Mouse (Mus musculus): ENCODE results near the gene Myo5a. TPM values are rescaled to one million over a fixed set of nuclear protein-coding genes. Genes with fewer than 3 reads are reported as not detected.

The Myo5a gene
- polyA plus RNA-seq, 1 experiment from 2014 or later = 42.4 TPM

GRCm38 (mm10) chr9:75085242-75085824, 14.5 kb downstream of the Myo5a start:
- 51% methylated on average over 5 of the region's 5 CpGs for WGBS
- peak; percentile 92 for ATAC-seq (ENCODE audit: low FRiP score, low read depth)
- Histone ChIP-seq H3K27me3 (replicated peaks) (no peaks in the 10 kb centered on the region), H3K4me3 (no peak overlapping the region), H3K4me2 (replicated peaks) (no peak overlapping the region), H3K9ac (no peak overlapping the region), H3K9me3 (no peaks in the 10 kb centered on the region), H3K4me1 (peaks cover 3% of the 10 kb centered on the region; the same call in 1 of the 2 replicates), H3K36me3 (no peaks in the 10 kb centered on the region), H3K27ac (no peak overlapping the region)

GRCm38 (mm10) chr9:75087823-75088222, 17.0 kb downstream of the Myo5a start:
- no peak for ATAC-seq (ENCODE audit: low FRiP score, low read depth)

GRCm38 (mm10) chr9:75089285-75089684, 18.5 kb downstream of the Myo5a start:
- Histone ChIP-seq H3K4me2 (replicated peaks) (no peak overlapping the region), H3K27ac (no peak overlapping the region), H3K9ac (no peak overlapping the region), H3K4me1 (peaks cover 3% of the 10 kb centered on the region; the same call in 1 of the 2 replicates), H3K36me3 (no peaks in the 10 kb centered on the region), H3K4me3 (no peak overlapping the region), H3K9me3 (no peaks in the 10 kb centered on the region), H3K27me3 (replicated peaks) (no peaks in the 10 kb centered on the region)
- no peak for ATAC-seq (ENCODE audit: low FRiP score, low read depth)
- 88% methylated on average over 3 of the region's 3 CpGs for WGBS

More at GRCm38 (mm10) chr9:75087823-75088222, 17.0 kb downstream of the Myo5a start:
- H3K36me3 ChIP-seq = no peaks in the 10 kb centered on the region
- no peaks in the 10 kb centered on the region for H3K9me3 ChIP-seq
- no peak overlapping the region for H3K4me3 ChIP-seq
- no peak overlapping the region for H3K4me2 ChIP-seq (replicated peaks)
- no peaks in the 10 kb centered on the region for H3K27me3 ChIP-seq (replicated peaks)
- no peak overlapping the region for H3K27ac ChIP-seq
- no peak overlapping the region for H3K9ac ChIP-seq
- peaks cover 3% of the 10 kb centered on the region; the same call in 1 of the 2 replicates for H3K4me1 ChIP-seq
- 70% methylated on average over 2 of the region's 2 CpGs for WGBS

- H3K4me2 ChIP-seq (replicated peaks) = no peak overlapping the region
- no peaks in the 10 kb centered on the region for H3K4me1 ChIP-seq
- H3K9me3 ChIP-seq = no peaks in the 10 kb centered on the region
- 79% methylated on average over 1 of the region's 1 CpGs for WGBS
- H3K27me3 ChIP-seq (replicated peaks) = no peaks in the 10 kb centered on the region
- ATAC-seq (ENCODE audit: low FRiP score, low read depth) = no peak
- no peak overlapping the region for H3K9ac ChIP-seq
- H3K27ac ChIP-seq = no peak overlapping the region
- H3K36me3 ChIP-seq = no peaks in the 10 kb centered on the region
- no peak overlapping the region for H3K4me3 ChIP-seq
These were observed 21.3 kb downstream of the Myo5a start for GRCm38 (mm10) chr9:75092134-75092533.

- ATAC-seq (ENCODE audit: low FRiP score, low read depth) = no peak
- no peaks in the 10 kb centered on the region for H3K27me3 ChIP-seq (replicated peaks)
- H3K9me3 ChIP-seq = no peaks in the 10 kb centered on the region
- no peak overlapping the region for H3K27ac ChIP-seq
- H3K36me3 ChIP-seq = no peaks in the 10 kb centered on the region
- H3K4me3 ChIP-seq = no peak overlapping the region
- no peak overlapping the region for H3K9ac ChIP-seq
- no peak overlapping the region for H3K4me2 ChIP-seq (replicated peaks)
- WGBS = 82% methylated on average over 3 of the region's 3 CpGs
- H3K4me1 ChIP-seq = no peaks in the 10 kb centered on the region
These were observed 23.9 kb downstream of the Myo5a start for GRCm38 (mm10) chr9:75094762-75095161.

GRCm38 (mm10) chr9:75098937-75099336, 28.1 kb downstream of the Myo5a start:
- Histone ChIP-seq H3K9me3 (no peaks in the 10 kb centered on the region), H3K4me3 (no peak overlapping the region), H3K4me2 (replicated peaks) (no peak overlapping the region), H3K27me3 (replicated peaks) (no peaks in the 10 kb centered on the region), H3K27ac (no peak overlapping the region), H3K9ac (no peak overlapping the region), H3K4me1 (no peaks in the 10 kb centered on the region), H3K36me3 (no peaks in the 10 kb centered on the region)
- WGBS = 97% methylated on average over 9 of the region's 9 CpGs
- no peak for ATAC-seq (ENCODE audit: low FRiP score, low read depth)

GRCm38 (mm10) chr9:75100157-75100781, 29.5 kb downstream of the Myo5a start:
- 97% methylated on average over 8 of the region's 8 CpGs for WGBS
- ATAC-seq (ENCODE audit: low FRiP score, low read depth) = no peak
- no peaks in the 10 kb centered on the region for H3K4me1 ChIP-seq

GRCm38 (mm10) chr9:75102131-75102530, 31.3 kb downstream of the Myo5a start:
- Histone ChIP-seq H3K4me2 (replicated peaks) (no peak overlapping the region), H3K27ac (no peak overlapping the region), H3K9ac (no peak overlapping the region), H3K36me3 (no peaks in the 10 kb centered on the region), H3K9me3 (no peaks in the 10 kb centered on the region), H3K4me3 (no peak overlapping the region), H3K4me1 (no peaks in the 10 kb centered on the region), H3K27me3 (replicated peaks) (no peaks in the 10 kb centered on the region)
- ATAC-seq (ENCODE audit: low FRiP score, low read depth) = no peak

More at GRCm38 (mm10) chr9:75100157-75100781, 29.5 kb downstream of the Myo5a start:
- H3K36me3 ChIP-seq = no peaks in the 10 kb centered on the region
- no peak overlapping the region for H3K4me3 ChIP-seq
- no peak overlapping the region for H3K27ac ChIP-seq
- no peaks in the 10 kb centered on the region for H3K9me3 ChIP-seq
- H3K9ac ChIP-seq = no peak overlapping the region
- no peaks in the 10 kb centered on the region for H3K27me3 ChIP-seq (replicated peaks)
- no peak overlapping the region for H3K4me2 ChIP-seq (replicated peaks)

GRCm38 (mm10) chr9:75116571-75117177, 45.9 kb downstream of the Myo5a start:
- H3K9me3 ChIP-seq = no peaks in the 10 kb centered on the region
- WGBS = 85% methylated on average over 2 of the region's 2 CpGs
- no peak overlapping the region for H3K9ac ChIP-seq
- no peak overlapping the region for H3K4me2 ChIP-seq (replicated peaks)
- H3K27ac ChIP-seq = no peak overlapping the region
- H3K27me3 ChIP-seq (replicated peaks) = no peaks in the 10 kb centered on the region
- peaks cover 9% of the 10 kb centered on the region for H3K36me3 ChIP-seq
- no peak overlapping the region for H3K4me3 ChIP-seq
- ATAC-seq (ENCODE audit: low FRiP score, low read depth) = no peak
- H3K4me1 ChIP-seq = no peaks in the 10 kb centered on the region

GRCm38 (mm10) chr9:75121126-75121525, 50.3 kb downstream of the Myo5a start:
- H3K27me3 ChIP-seq (replicated peaks) = no peaks in the 10 kb centered on the region
- no peaks in the 10 kb centered on the region for H3K4me1 ChIP-seq
- no peak overlapping the region for H3K4me3 ChIP-seq
- H3K9ac ChIP-seq = no peak overlapping the region
- peaks cover 11% of the 10 kb centered on the region for H3K36me3 ChIP-seq
- no peak overlapping the region for H3K27ac ChIP-seq
- WGBS = 87% methylated on average over 3 of the region's 3 CpGs
- ATAC-seq (ENCODE audit: low FRiP score, low read depth) = no peak
- H3K4me2 ChIP-seq (replicated peaks) = no peak overlapping the region
- no peaks in the 10 kb centered on the region for H3K9me3 ChIP-seq

- no peaks in the 10 kb centered on the region for H3K27me3 ChIP-seq (replicated peaks)
- no peaks in the 10 kb centered on the region for H3K9me3 ChIP-seq
- no peak overlapping the region for H3K9ac ChIP-seq
- no peak overlapping the region for H3K27ac ChIP-seq
- H3K36me3 ChIP-seq = peaks cover 22% of the 10 kb centered on the region
- H3K4me2 ChIP-seq (replicated peaks) = no peak overlapping the region
- no peak overlapping the region for H3K4me3 ChIP-seq
- no peaks in the 10 kb centered on the region for H3K4me1 ChIP-seq
- WGBS = 76% methylated on average over 6 of the region's 6 CpGs
- no peak for ATAC-seq (ENCODE audit: low FRiP score, low read depth)
These were observed 53.4 kb downstream of the Myo5a start for GRCm38 (mm10) chr9:75124201-75124721.

GRCm38 (mm10) chr9:75130553-75130952, 59.7 kb downstream of the Myo5a start:
- Histone ChIP-seq H3K4me2 (replicated peaks) (no peak overlapping the region), H3K9me3 (no peaks in the 10 kb centered on the region), H3K4me3 (no peak overlapping the region), H3K4me1 (no peaks in the 10 kb centered on the region), H3K27ac (no peak overlapping the region), H3K9ac (no peak overlapping the region), H3K27me3 (replicated peaks) (no peaks in the 10 kb centered on the region), H3K36me3 (peaks cover 31% of the 10 kb centered on the region; the same call in 1 of the 2 replicates)
- ATAC-seq (ENCODE audit: low FRiP score, low read depth) = no peak
- 88% methylated on average over 2 of the region's 2 CpGs for WGBS
